Mouse (Mus musculus) adrenal gland, postnatal 25 days (tissue): Measurements from ENCODE around the gene Mypn. TPM values are rescaled to one million over a fixed set of nuclear protein-coding genes. Genes with fewer than 3 reads are reported as not detected.
A peak's percentile ranks its signal among the peaks of the same experiment; 100 is the strongest.

ENCODE experiments used
- DNase-seq: peaks from one replicate; pipeline ENCODE4 v3.0.0; 2021; ENCODE audit warnings: mixed read lengths
- total RNA-seq: library from RNA; stranded (reverse); gene quantifications from 2 replicates; pipeline ENCODE4 v1.2.3, GENCODE M21; 2021

The Mypn gene
- total RNA-seq, 1 experiment from 2014 or later: 0.39 TPM

GRCm38 (mm10) chr10:63099941-63100562, 103.7 kb downstream of the Mypn start:
- peak; percentile 66 for DNase-seq

GRCm38 (mm10) chr10:63099521-63099920, 104.2 kb downstream of the Mypn start, which contains the start of gene Atoh7:
Gene Atoh7, plus strand, starts transcription at chr10:63099651.
- DNase-seq: no peak

GRCm38 (mm10) chr10:63098191-63098590, 105.6 kb downstream of the Mypn start:
- no peak for DNase-seq

DNA sequence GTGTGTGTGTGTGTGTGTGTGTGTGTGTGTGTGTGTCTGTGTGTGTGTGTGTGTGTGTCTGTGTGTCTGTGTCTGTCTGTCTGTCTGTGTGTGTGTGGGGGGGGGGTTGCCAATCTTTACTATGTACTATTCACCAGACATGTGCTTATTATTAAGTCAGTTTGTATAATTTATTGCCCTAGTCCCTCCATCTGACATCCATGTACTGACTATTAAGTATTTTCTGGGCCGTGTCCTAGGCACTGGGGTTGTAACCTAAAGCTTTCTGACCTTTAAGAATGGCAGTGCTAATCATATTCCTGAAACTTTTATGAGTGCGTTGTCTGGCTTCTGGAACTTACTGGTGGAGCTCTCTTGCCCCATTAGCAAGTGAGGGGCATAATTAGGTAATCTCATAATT, 107.0 kb downstream of the Mypn start:
- DNase-seq: no peak

DNA sequence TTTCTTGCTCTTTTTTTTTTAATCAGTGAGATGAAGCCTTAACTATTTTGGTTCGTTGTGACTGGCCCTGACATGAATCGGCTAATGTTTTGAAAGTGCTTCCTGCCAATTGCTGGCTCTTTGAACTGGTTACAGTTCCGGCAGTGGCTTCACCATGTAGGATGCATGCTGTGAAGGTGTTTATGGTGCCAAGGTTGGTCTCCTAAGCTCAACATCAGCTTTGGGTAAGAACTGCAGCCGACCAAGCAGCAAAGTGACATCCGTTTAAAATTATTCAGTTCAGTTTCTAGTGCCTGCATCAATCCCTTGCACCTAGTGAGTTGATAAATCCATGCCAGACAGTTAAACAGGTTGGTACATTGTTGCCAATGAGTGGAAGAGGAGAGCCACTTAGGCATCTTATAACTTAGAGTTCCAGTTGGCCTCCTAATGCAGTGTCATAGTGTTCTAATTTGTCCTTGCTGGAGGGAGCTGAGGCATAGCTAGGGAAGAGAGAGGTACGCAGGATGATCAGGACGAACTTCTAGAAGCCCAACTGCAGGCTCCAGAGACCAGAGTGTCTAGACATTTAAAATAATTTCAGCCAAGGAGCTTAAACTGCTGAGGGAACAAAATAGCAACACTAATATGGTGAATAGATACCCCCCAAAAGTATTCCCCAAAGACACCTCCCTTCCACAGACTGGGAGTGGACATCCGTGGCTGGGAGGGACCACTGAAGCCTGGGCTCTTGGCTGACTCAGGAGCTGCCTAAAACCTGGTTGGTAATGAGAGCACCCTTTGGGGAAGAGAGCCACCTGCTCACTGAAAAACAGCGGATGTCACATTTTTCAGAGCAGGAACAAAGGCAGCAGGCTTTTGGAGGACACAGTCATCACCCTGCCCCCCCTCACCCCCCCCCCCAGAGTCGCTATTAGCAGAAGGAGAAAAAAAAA, 110.9 kb downstream of the Mypn start:
- DNase-seq: no peak

DNA sequence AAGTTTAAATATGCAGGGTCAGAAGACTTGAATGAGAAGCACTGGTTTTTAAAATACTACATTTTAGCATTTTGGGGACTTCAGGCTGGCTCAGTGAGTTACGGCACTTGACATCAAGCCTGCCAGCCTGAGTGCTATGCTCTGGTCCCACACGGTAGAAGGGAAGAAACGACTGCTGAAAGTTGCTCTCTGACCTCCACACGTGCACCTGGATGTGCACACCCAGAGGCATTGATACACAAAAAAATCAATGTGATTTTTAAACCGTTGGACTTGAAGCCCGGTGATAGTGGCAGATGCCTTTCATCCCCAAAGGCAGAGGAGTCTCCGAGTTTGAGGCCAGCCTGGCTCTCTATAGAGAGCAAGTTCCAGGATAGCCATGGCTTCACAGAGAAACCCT, 111.8 kb downstream of the Mypn start:
- no peak for DNase-seq

- no peak for DNase-seq
Measured at GRCm38 (mm10) chr10:63089758-63090571, 113.8 kb downstream of the Mypn start.

GRCm38 (mm10) chr10:63089103-63089757, 114.5 kb downstream of the Mypn start:
- no peak for DNase-seq

- DNase-seq: no peak
Measured at GRCm38 (mm10) chr10:63086304-63086703, 117.4 kb downstream of the Mypn start.

GRCm38 (mm10) chr10:63065988-63066387, 137.8 kb downstream of the Mypn start:
- DNase-seq: peak; percentile 76

Other genes with a start within 250 kb of the Mypn start
- gene Rufy2, start 223.7 kb downstream of the Mypn start, total RNA-seq: 12.1 and 17.4 TPM in 2 replicates
- 55.2 and 55.8 TPM in 2 replicates for gene Hnrnph3, start 179.7 kb downstream of the Mypn start, total RNA-seq
- gene Pbld2, start 179.6 kb downstream of the Mypn start, total RNA-seq: 3.4 and 4.3 TPM in 2 replicates
- gene Pbld1, start 143.8 kb downstream of the Mypn start, total RNA-seq: 1.8 and 5.3 TPM in 2 replicates
- not detected in 2 replicates for gene Atoh7, start 104.3 kb downstream of the Mypn start, total RNA-seq
- 144 and 146 TPM in 2 replicates for gene Herc4, start 39.9 kb upstream of the Mypn start, total RNA-seq
- gene Sirt1, start 177.8 kb upstream of the Mypn start, total RNA-seq: 16.2 and 17.7 TPM in 2 replicates
- gene Dnajc12, start 178.5 kb upstream of the Mypn start, total RNA-seq: 9.0 and 15.1 TPM in 2 replicates
- gene Gm7075, start 217.8 kb upstream of the Mypn start, total RNA-seq: not detected in 2 replicates
- 0.71 and 1.2 TPM in 2 replicates for gene Ctnna3, start 226.1 kb upstream of the Mypn start, total RNA-seq